Mouse (Mus musculus) E14TG2a.4 (cell line): ENCODE data around the gene H60b.
"Not testable (repeated sequence)": the region's sequence is repeated elsewhere in the genome, so short reads cannot be mapped to it uniquely, and the experiment has no call there.

Experiments used
- CTCF ChIP-seq: conservative IDR thresholded peaks from 2 replicates; pipeline ENCODE4 v1.5.1; 2014; ENCODE audit warnings: low read length
- NANOG ChIP-seq: IDR thresholded peaks from 2 replicates; pipeline ENCODE4 v1.6.1; 2014; ENCODE audit warnings: borderline replicate concordance, low read length, mixed read lengths
- POU5F1 ChIP-seq: IDR thresholded peaks from 2 replicates; pipeline ENCODE4 v1.6.1; 2014; ENCODE audit warnings: low read length, borderline replicate concordance

GRCm38 (mm10) chr10:22173335-22174189 is 15.2 kb downstream of the H60b start:
- not testable (repeated sequence) for TF ChIP-seq CTCF, NANOG, POU5F1
